Mouse (Mus musculus) spleen, adult 2 months (tissue): Measurements from ENCODE around the gene E2f2.

Experiments used
- CTCF ChIP-seq: fragments of 200-500 bp; IDR thresholded peaks from 2 replicates; pipeline ENCODE4 v1.5.1; 2011; ENCODE audit warnings: mild to moderate bottlenecking, inconsistent platforms; ENCODE audit not compliant: insufficient read depth, insufficient read length, insufficient replicate concordance; ENCODE audit errors: extremely low read depth
- POLR2A ChIP-seq: fragments of 200-500 bp; IDR thresholded peaks from 2 replicates; pipeline ENCODE4 v1.6.1; 2011; ENCODE audit warnings: low read depth, low read length, inconsistent platforms

DNA sequence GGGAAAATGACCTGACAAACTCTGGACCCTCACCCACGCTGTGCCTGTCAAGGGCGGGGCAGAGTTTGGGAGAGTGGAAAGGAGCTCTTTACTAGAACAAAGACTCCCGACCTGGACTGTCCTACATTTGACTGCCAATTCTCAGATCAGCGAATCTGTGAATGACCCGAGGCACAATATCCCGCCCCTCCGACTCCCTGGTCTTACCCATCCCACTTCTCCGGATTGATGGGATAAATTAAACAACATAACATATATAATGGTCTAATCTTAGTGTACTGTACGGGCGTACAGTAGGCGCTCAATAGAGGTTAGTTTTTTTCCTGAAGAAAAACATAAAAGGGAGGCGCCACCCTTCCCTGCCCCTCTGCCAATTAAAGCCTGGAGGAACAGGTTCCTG is 739 bp upstream of the E2f2 start:
- TF ChIP-seq CTCF (no peak), POLR2A (no peak)
